Mouse (Mus musculus) limb, embryonic 13.5 days (tissue): ENCODE measurements around the gene Gal3st3. TPM values are rescaled to one million over a fixed set of nuclear protein-coding genes. Genes with fewer than 3 reads are reported as not detected.

ENCODE experiments used
- ATAC-seq: fragments of 200-750 bp; cut with Nextera tagmentation; 2 replicates; pipeline ENCODE4 v1.8.0; 2017; ENCODE audit warnings: low read depth, moderate number of reproducible peaks, moderate TSS enrichment; ENCODE audit not compliant: low FRiP score
- H3K27ac ChIP-seq: fragments of 300-500 bp; sonication (generic); 2 replicates; pipeline ENCODE4 v1.5.1; 2015; ENCODE audit warnings: inconsistent platforms, mild to moderate bottlenecking, moderate library complexity
- H3K27me3 ChIP-seq: fragments of 300-500 bp; sonication (generic); 2 replicates; pipeline ENCODE4 v1.6.1; 2015; ENCODE audit warnings: mild to moderate bottlenecking, inconsistent platforms
- H3K36me3 ChIP-seq: fragments of 300-500 bp; sonication (generic); 2 replicates; pipeline ENCODE4 v1.6.1; 2015; ENCODE audit warnings: inconsistent platforms, mild to moderate bottlenecking, moderate library complexity
- H3K4me1 ChIP-seq: fragments of 300-500 bp; sonication (generic); 2 replicates; pipeline ENCODE4 v1.6.1; 2015; ENCODE audit warnings: inconsistent platforms
- H3K4me2 ChIP-seq: fragments of 300-500 bp; sonication (generic); replicated peaks from 2 replicates; pipeline ENCODE4 v1.6.1; 2015; ENCODE audit warnings: inconsistent platforms, mild to moderate bottlenecking, moderate library complexity
- H3K4me3 ChIP-seq: fragments of 300-500 bp; sonication (generic); 2 replicates; pipeline ENCODE4 v1.5.1; 2015; ENCODE audit warnings: moderate library complexity, mild to moderate bottlenecking, inconsistent platforms
- H3K9ac ChIP-seq: fragments of 300-500 bp; sonication (generic); 2 replicates; pipeline ENCODE4 v1.6.1; 2015; ENCODE audit warnings: mild to moderate bottlenecking, inconsistent platforms
- H3K9me3 ChIP-seq: fragments of 300-500 bp; sonication (generic); 2 replicates; pipeline ENCODE4 v1.6.1; 2016; ENCODE audit warnings: inconsistent platforms
- WGBS: fragments of 180-500 bp; shearing (Covaris S2); methylation state at CpG from one replicate; pipeline ENCODE4 v1.1.7; 2015; 5-methylcytosine and 5-hydroxymethylcytosine counted together
- polyA plus RNA-seq: library from polyadenylated mRNA; unstranded; fragments of >200 nt; fragmentation: Nextera tagmentation; extraction: Ambion mirVana; gene quantifications from 2 replicates; pipeline ENCODE4 v1.2.1, GENCODE M21; 2015

The Gal3st3 gene
- 9.3 and 9.7 TPM in 2 replicates for polyA plus RNA-seq

GRCm38 (mm10) chr19:5297903-5298800, at the start of gene Gal3st3:
TSS of gene Gal3st3 (plus strand) at chr19:5298331.
- Histone ChIP-seq H3K36me3 (peaks cover 20% of the 10 kb centered on the region), H3K27me3 (no peaks in the 10 kb centered on the region), H3K4me3 (peak within 1 kb of the TSS; percentile 53), H3K9ac (peak within 1 kb of the TSS; percentile 74), H3K4me2 (peak within 1 kb of the TSS; percentile 72), H3K9me3 (no peaks in the 10 kb centered on the region), H3K4me1 (peaks cover 45% of the 10 kb centered on the region), H3K27ac (no peak within 1 kb of the TSS; the same call in 1 of the 2 replicates)
- ATAC-seq: peak; percentile 69
- WGBS: 6% methylated on average over 32 of the region's 32 CpGs

- Histone ChIP-seq H3K4me3 (no peak overlapping the region), H3K9me3 (no peaks in the 10 kb centered on the region)
Measured at GRCm38 (mm10) chr19:5257140-5257539, 41.0 kb upstream of the Gal3st3 start.

GRCm38 (mm10) chr19:5267015-5267414, 31.1 kb upstream of the Gal3st3 start:
- 95% methylated on average over 5 of the region's 5 CpGs for WGBS
- no peak overlapping the region for H3K4me2 ChIP-seq
- H3K36me3 ChIP-seq: peaks cover 4% of the 10 kb centered on the region; the same call in 1 of the 2 replicates
- no peak overlapping the region for H3K27ac ChIP-seq
- H3K27me3 ChIP-seq: no peaks in the 10 kb centered on the region
- H3K4me3 ChIP-seq: no peak overlapping the region
- peaks cover 20% of the 10 kb centered on the region for H3K4me1 ChIP-seq
- no peak for ATAC-seq
- H3K9me3 ChIP-seq: no peaks in the 10 kb centered on the region
- H3K9ac ChIP-seq: no peak overlapping the region

More at GRCm38 (mm10) chr19:5257140-5257539, 41.0 kb upstream of the Gal3st3 start:
- no peaks in the 10 kb centered on the region for H3K27me3 ChIP-seq
- no peak for ATAC-seq
- no peaks in the 10 kb centered on the region for H3K4me1 ChIP-seq
- H3K4me2 ChIP-seq: no peak overlapping the region
- H3K36me3 ChIP-seq: peaks cover 8% of the 10 kb centered on the region; the same call in 1 of the 2 replicates
- H3K27ac ChIP-seq: no peak overlapping the region
- H3K9ac ChIP-seq: no peak overlapping the region
- 44% methylated on average over 3 of the region's 3 CpGs for WGBS

- Histone ChIP-seq H3K27me3 (no peaks in the 10 kb centered on the region), H3K27ac (no peak overlapping the region), H3K4me3 (no peak overlapping the region), H3K9ac (no peak overlapping the region), H3K4me2 (no peak overlapping the region), H3K36me3 (peaks cover 4% of the 10 kb centered on the region; the same call in 1 of the 2 replicates), H3K9me3 (no peaks in the 10 kb centered on the region), H3K4me1 (peaks cover 22% of the 10 kb centered on the region)
- no peak for ATAC-seq
Measured at GRCm38 (mm10) chr19:5268017-5268416, 30.1 kb upstream of the Gal3st3 start.

GRCm38 (mm10) chr19:5268875-5269274, 29.3 kb upstream of the Gal3st3 start:
- peaks cover 27% of the 10 kb centered on the region for H3K4me1 ChIP-seq
- H3K27ac ChIP-seq: no peak overlapping the region

GRCm38 (mm10) chr19:5269392-5269791, 28.7 kb upstream of the Gal3st3 start:
- Histone ChIP-seq H3K9me3 (no peaks in the 10 kb centered on the region), H3K36me3 (peaks cover 11% of the 10 kb centered on the region), H3K27ac (no peak overlapping the region), H3K4me2 (no peak overlapping the region), H3K9ac (no peak overlapping the region), H3K4me1 (peaks cover 32% of the 10 kb centered on the region), H3K27me3 (no peaks in the 10 kb centered on the region), H3K4me3 (no peak overlapping the region)
- ATAC-seq: no peak
- WGBS: 88% methylated on average over 5 of the region's 5 CpGs

More at GRCm38 (mm10) chr19:5268875-5269274, 29.3 kb upstream of the Gal3st3 start:
- H3K9ac ChIP-seq: no peak overlapping the region
- no peak overlapping the region for H3K4me3 ChIP-seq
- peaks cover 6% of the 10 kb centered on the region for H3K36me3 ChIP-seq
- no peak overlapping the region for H3K4me2 ChIP-seq
- H3K27me3 ChIP-seq: no peaks in the 10 kb centered on the region
- WGBS: 90% methylated on average over 3 of the region's 3 CpGs
- no peaks in the 10 kb centered on the region for H3K9me3 ChIP-seq
- no peak for ATAC-seq

- Histone ChIP-seq H3K27me3 (no peaks in the 10 kb centered on the region), H3K9me3 (no peaks in the 10 kb centered on the region), H3K36me3 (peaks cover 26% of the 10 kb centered on the region), H3K4me3 (peak overlapping the region; percentile 94), H3K4me2 (peak overlapping the region; percentile 91), H3K27ac (no peak overlapping the region), H3K9ac (peak overlapping the region; percentile 95; the same call in 1 of the 2 replicates), H3K4me1 (peaks cover 33% of the 10 kb centered on the region)
- WGBS: 41% methylated on average over 1 of the region's 1 CpGs
- no peak for ATAC-seq
Measured at GRCm38 (mm10) chr19:5271430-5271829, 26.7 kb upstream of the Gal3st3 start.

GRCm38 (mm10) chr19:5272326-5272795, 25.8 kb upstream of the Gal3st3 start:
- Histone ChIP-seq H3K27ac (peak overlapping the region; percentile 93), H3K36me3 (peaks cover 32% of the 10 kb centered on the region), H3K4me2 (peak overlapping the region; percentile 91), H3K4me3 (peak overlapping the region; percentile 94), H3K9me3 (no peaks in the 10 kb centered on the region), H3K4me1 (peaks cover 33% of the 10 kb centered on the region), H3K9ac (peak overlapping the region; percentile 95), H3K27me3 (no peaks in the 10 kb centered on the region)
- ATAC-seq: peak; percentile 30
- 1% methylated on average over 30 of the region's 30 CpGs for WGBS

- Histone ChIP-seq H3K4me3 (peak within 1 kb of the TSS; percentile 94), H3K4me2 (peak within 1 kb of the TSS; percentile 91), H3K27me3 (no peaks in the 10 kb centered on the region), H3K9me3 (no peaks in the 10 kb centered on the region), H3K36me3 (peaks cover 39% of the 10 kb centered on the region), H3K9ac (peak within 1 kb of the TSS; percentile 95), H3K27ac (peak within 1 kb of the TSS; percentile 93), H3K4me1 (peaks cover 33% of the 10 kb centered on the region)
- peak; percentile 89 for ATAC-seq
- under 1% methylated on average over 51 of the region's 97 CpGs for WGBS
Measured at GRCm38 (mm10) chr19:5272801-5273733, 25.1 kb upstream of the Gal3st3 start, which contains the start of gene Pacs1. TSS of gene Pacs1 (minus strand) at chr19:5273119.

GRCm38 (mm10) chr19:5273916-5274315, 24.2 kb upstream of the Gal3st3 start:
- ATAC-seq: no peak
- H3K4me1 ChIP-seq: peaks cover 33% of the 10 kb centered on the region
- H3K4me2 ChIP-seq: peak overlapping the region; percentile 91
- 64% methylated on average over 4 of the region's 4 CpGs for WGBS
- peak overlapping the region; percentile 95 for H3K9ac ChIP-seq
- peak overlapping the region; percentile 94 for H3K4me3 ChIP-seq
- H3K27me3 ChIP-seq: no peaks in the 10 kb centered on the region
- peak overlapping the region; percentile 93 for H3K27ac ChIP-seq
- no peaks in the 10 kb centered on the region for H3K9me3 ChIP-seq
- peaks cover 48% of the 10 kb centered on the region for H3K36me3 ChIP-seq

GRCm38 (mm10) chr19:5274641-5275040, 23.5 kb upstream of the Gal3st3 start:
- H3K27me3 ChIP-seq: no peaks in the 10 kb centered on the region
- H3K9me3 ChIP-seq: no peaks in the 10 kb centered on the region
- peaks cover 55% of the 10 kb centered on the region for H3K36me3 ChIP-seq
- no peak overlapping the region for H3K4me3 ChIP-seq
- H3K27ac ChIP-seq: no peak overlapping the region
- WGBS: 91% methylated on average over 13 of the region's 13 CpGs
- peaks cover 33% of the 10 kb centered on the region for H3K4me1 ChIP-seq
- no peak overlapping the region for H3K4me2 ChIP-seq
- no peak overlapping the region for H3K9ac ChIP-seq
- ATAC-seq: no peak
